Mouse (Mus musculus) midbrain, embryonic 14.5 days (tissue): Measurements from ENCODE around the gene Optn. TPM values are rescaled to one million over a fixed set of nuclear protein-coding genes. Genes with fewer than 3 reads are reported as not detected.

ENCODE experiments used
- ATAC-seq: fragments of 200-750 bp; cut with Nextera tagmentation; 2 replicates; pipeline ENCODE4 v1.8.0; 2017; ENCODE audit warnings: moderate number of reproducible peaks, moderate library complexity; ENCODE audit not compliant: low FRiP score, low TSS enrichment
- DNase-seq: peaks from one replicate; pipeline ENCODE4 v3.0.0-alpha.2; 2015
- H3K27ac ChIP-seq: fragments of 300-500 bp; sonication (generic); replicated peaks from 2 replicates; pipeline ENCODE4 v1.5.1; 2014; ENCODE audit warnings: mild to moderate bottlenecking, low read depth, low read length, moderate library complexity
- H3K27me3 ChIP-seq: fragments of 300-500 bp; sonication (generic); 2 replicates; pipeline ENCODE4 v1.6.1; 2014; ENCODE audit warnings: low read length, control low read depth, mixed read lengths; ENCODE audit not compliant: control insufficient read depth, insufficient read depth
- H3K36me3 ChIP-seq: fragments of 300-500 bp; sonication (generic); 2 replicates; pipeline ENCODE4 v1.6.1; 2014; ENCODE audit warnings: low read length, control low read depth; ENCODE audit not compliant: control insufficient read depth, insufficient read depth
- H3K4me1 ChIP-seq: fragments of 300-500 bp; sonication (generic); 2 replicates; pipeline ENCODE4 v1.6.1; 2014; ENCODE audit warnings: mild to moderate bottlenecking, antibody characterized with exemption, low read length, control low read depth; ENCODE audit not compliant: control insufficient read depth, insufficient read depth
- H3K4me2 ChIP-seq: fragments of 300-500 bp; sonication (generic); 2 replicates; pipeline ENCODE4 v1.6.1; 2014; ENCODE audit warnings: mild to moderate bottlenecking, low read length, moderate library complexity
- H3K4me3 ChIP-seq: fragments of 300-500 bp; sonication (generic); replicated peaks from 2 replicates; pipeline ENCODE4 v1.5.1; 2014; ENCODE audit warnings: low read depth, low read length
- H3K9ac ChIP-seq: fragments of 300-500 bp; sonication (generic); replicated peaks from 2 replicates; pipeline ENCODE4 v1.6.1; 2014; ENCODE audit warnings: mild to moderate bottlenecking, low read length, moderate library complexity
- H3K9me3 ChIP-seq: fragments of 300-500 bp; sonication (generic); 2 replicates; pipeline ENCODE4 v1.6.1; 2016; ENCODE audit warnings: low read length, control low read depth, mixed read lengths; ENCODE audit not compliant: control insufficient read depth
- WGBS: fragments of 180-500 bp; shearing (Covaris S2); extraction: QIAGEN DNeasy Blood & Tissue Kit; methylation state at CpG from one replicate; pipeline ENCODE4 v1.1.7; 2014; 5-methylcytosine and 5-hydroxymethylcytosine counted together
- polyA plus RNA-seq: library from polyadenylated mRNA; unstranded; fragments of >200 nt; fragmentation: Nextera tagmentation; extraction: Ambion mirVana; gene quantifications from 2 replicates; pipeline ENCODE4 v1.2.1, GENCODE M21; 2014

The Optn gene
- polyA plus RNA-seq, 1 experiment from 2014 or later: 13.6 TPM

DNA sequence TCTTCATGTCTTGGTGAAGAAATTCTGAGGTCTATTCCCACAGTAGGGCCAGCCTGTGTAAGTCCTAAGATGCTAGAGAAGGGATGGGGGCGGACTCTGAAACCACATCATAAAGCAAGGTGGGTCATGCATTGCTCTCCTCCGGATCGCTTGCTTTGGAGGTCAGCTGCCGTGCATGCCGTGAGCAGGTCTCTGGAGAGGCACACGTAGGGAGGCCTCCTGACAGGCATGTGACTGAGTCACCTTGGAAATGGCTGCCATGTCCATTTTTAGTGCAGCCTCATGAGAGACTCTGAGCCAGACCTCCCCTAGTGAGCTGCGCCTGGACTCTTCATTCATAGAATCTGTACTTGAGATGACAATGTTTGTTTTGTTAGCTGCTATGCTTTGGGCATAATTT lies 35.8 kb downstream of the Optn start:
- Histone ChIP-seq H3K27me3 (no peaks in the 10 kb centered on the region), H3K4me2 (no peak overlapping the region), H3K9ac (no peak overlapping the region), H3K36me3 (no peaks in the 10 kb centered on the region), H3K4me3 (no peak overlapping the region), H3K27ac (no peak overlapping the region), H3K9me3 (no peaks in the 10 kb centered on the region), H3K4me1 (no peaks in the 10 kb centered on the region)
- 89% methylated on average over 7 of the region's 7 CpGs for WGBS
- ATAC-seq (no peak), DNase-seq (no peak)

DNA sequence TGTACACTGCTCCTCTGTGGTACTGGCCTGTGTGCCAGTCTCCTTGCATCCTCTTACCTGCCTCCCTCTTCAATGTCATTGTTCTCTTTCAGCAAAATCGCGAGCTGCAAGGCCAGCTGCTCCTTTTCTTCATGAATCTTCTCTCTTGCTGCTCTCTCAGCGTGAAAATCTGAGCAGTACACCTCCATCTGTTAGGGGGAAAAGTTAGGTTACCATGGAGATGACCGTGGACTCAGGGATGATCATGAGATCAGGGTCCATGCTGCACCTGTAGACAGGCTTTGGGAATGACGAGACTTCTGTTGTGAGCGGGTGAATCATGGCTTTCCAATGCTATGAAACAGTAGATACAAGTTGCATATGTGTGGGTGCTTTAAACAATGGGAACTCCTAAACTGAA lies 36.8 kb downstream of the Optn start:
- no peak for ATAC-seq
- 57% methylated on average over 6 of the region's 6 CpGs for WGBS

DNA sequence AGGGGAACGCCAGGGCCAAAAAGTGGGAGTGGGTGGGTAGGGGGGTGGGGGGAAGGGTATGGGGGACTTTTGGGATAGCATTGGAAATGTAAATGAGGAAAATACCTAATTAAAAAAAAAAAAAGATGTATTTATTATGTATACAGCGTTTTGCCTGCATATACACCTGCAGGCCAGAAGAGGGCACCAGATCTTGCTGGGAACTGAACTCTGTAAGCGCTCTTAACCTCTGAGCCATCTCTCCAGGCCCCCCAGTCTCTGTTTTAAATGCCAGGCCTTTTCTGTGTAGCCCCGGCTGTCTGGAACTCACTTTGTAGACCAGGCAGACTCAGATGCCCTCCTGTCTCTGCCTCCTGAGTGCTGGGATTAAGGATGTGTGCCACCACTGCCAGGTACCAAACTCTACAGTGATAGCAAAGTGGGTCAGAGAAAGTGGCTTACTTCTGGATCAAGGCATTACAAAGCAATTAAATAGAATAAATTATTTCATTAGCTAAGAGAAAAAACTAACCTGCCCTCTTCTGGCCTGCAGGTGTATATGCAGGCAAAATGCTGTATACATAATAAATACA lies 38.6 kb downstream of the Optn start:
- 45% methylated on average over 3 of the region's 4 CpGs for WGBS
- no peak overlapping the region for H3K4me2 ChIP-seq
- H3K9me3 ChIP-seq: no peaks in the 10 kb centered on the region
- ATAC-seq (no peak), DNase-seq (no peak)
- H3K4me1 ChIP-seq: no peaks in the 10 kb centered on the region
- H3K36me3 ChIP-seq: no peaks in the 10 kb centered on the region
- no peak overlapping the region for H3K4me3 ChIP-seq
- no peak overlapping the region for H3K27ac ChIP-seq
- H3K9ac ChIP-seq: no peak overlapping the region
- H3K27me3 ChIP-seq: no peaks in the 10 kb centered on the region

More for the DNA sequence above, 36.8 kb downstream of the Optn start:
- no peaks in the 10 kb centered on the region for H3K36me3 ChIP-seq
- H3K9me3 ChIP-seq: no peaks in the 10 kb centered on the region
- H3K4me1 ChIP-seq: no peaks in the 10 kb centered on the region
- H3K27ac ChIP-seq: no peak overlapping the region
- DNase-seq: no peak
- H3K27me3 ChIP-seq: no peaks in the 10 kb centered on the region
- no peak overlapping the region for H3K4me3 ChIP-seq
- H3K9ac ChIP-seq: no peak overlapping the region
- H3K4me2 ChIP-seq: no peak overlapping the region

DNA sequence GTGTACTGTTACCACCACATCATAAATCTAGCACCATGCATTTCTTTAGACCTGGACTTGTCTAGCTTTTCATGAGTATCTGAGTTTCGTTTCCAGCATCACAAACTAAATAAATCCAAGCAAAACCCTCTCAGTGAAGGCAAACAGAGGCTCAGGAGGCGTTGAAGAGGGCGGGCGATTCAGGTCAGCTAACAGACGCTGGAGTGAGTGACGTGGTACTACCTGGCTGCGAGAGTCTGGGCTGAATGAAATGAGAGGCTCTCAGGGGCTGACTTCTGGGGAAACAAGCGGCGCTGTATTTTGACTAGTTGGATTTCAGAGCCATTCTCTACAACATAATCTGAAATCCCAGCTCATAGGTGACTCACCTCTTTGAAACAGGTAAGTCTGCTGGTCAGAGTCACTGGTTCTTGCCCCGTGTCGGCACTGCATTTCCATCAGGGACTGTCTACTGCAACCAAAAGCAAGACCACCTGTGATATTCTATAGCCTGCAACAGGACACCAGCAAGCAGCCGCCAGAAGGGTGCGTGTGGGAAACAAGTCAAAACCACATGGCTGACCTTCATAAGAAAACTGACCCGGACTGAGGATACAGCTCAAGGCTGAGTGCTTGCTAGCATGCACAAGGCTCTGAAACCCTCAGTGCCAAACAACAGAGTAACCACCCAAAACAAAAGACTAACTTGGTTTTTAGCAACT lies 40.0 kb downstream of the Optn start:
- Histone ChIP-seq H3K4me3 (no peak overlapping the region), H3K9ac (no peak overlapping the region), H3K9me3 (no peaks in the 10 kb centered on the region), H3K27me3 (no peaks in the 10 kb centered on the region), H3K27ac (no peak overlapping the region), H3K4me1 (no peaks in the 10 kb centered on the region), H3K36me3 (no peaks in the 10 kb centered on the region), H3K4me2 (no peak overlapping the region)
- ATAC-seq (no peak), DNase-seq (no peak)
- 89% methylated on average over 14 of the region's 14 CpGs for WGBS

DNA sequence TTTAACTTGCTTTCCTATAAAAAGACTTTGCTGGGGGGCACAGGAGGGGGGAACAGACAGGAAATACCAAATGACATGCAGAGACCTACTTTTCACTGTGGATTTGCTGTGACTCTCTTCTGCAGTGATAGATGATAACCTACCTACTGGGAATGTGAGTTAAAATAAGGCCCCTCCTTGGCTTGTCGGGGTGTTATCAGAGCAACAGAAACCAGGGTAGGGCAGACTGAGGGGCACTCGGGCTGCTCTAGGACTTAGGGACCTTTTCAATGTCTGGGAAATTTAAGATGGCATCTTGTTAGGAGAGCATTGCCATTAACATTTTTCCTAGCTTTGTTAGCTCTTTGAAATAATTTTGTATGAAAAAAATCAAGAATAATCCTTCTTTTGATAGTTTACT lies 40.6 kb downstream of the Optn start:
- DNase-seq (no peak), ATAC-seq (no peak)
- 86% methylated on average over 2 of the region's 2 CpGs for WGBS
- Histone ChIP-seq H3K9me3 (no peaks in the 10 kb centered on the region), H3K36me3 (no peaks in the 10 kb centered on the region), H3K4me1 (no peaks in the 10 kb centered on the region), H3K27me3 (no peaks in the 10 kb centered on the region), H3K4me3 (no peak overlapping the region), H3K27ac (no peak overlapping the region), H3K4me2 (no peak overlapping the region), H3K9ac (no peak overlapping the region)

DNA sequence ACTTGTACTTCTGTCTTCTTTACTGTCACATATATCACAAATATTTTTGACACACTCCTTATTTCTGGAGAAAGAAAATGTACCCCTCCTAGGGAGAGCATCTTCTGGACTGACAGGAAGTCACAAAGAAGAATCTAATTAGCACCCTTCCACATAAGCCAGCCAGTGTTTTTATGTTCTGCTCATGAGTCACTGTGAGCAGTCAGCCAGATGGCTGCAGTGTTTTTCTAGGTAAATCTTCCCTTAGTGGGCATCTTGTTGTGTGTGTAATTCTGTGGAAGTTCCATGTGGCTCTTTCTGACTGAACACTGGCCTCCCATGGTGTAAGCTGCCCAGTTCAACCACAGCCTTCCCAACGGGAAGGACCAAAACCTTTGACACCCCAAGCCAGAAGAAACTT lies 44.1 kb downstream of the Optn start:
- Histone ChIP-seq H3K36me3 (no peaks in the 10 kb centered on the region), H3K4me2 (no peak overlapping the region), H3K27me3 (no peaks in the 10 kb centered on the region), H3K4me1 (no peaks in the 10 kb centered on the region), H3K9me3 (no peaks in the 10 kb centered on the region), H3K4me3 (no peak overlapping the region), H3K9ac (no peak overlapping the region), H3K27ac (no peak overlapping the region)
- DNase-seq: no peak
- no peak for ATAC-seq
- 68% methylated on average over 1 of the region's 1 CpGs for WGBS

DNA sequence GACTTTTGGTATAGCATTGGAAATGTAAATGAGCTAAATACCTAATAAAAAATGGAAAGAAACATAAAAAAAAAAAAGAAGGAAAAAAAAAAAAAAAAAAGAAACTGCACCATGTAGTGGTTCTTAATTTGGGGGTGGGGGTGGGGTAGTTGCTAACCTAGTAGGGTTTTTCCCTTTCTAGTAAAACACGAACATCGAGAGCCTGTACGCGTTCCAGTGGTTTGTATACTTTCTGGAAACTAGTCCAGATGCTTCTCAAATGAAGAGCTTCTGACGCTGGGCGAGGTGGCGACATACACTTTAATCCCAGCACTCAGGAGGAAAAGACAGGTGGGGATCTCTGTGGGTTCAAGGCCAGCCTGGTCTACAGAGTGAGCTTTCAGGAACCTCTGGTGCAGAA lies 46.9 kb downstream of the Optn start:
- no peaks in the 10 kb centered on the region for H3K9me3 ChIP-seq
- H3K27me3 ChIP-seq: no peaks in the 10 kb centered on the region
- no peak overlapping the region for H3K27ac ChIP-seq
- H3K9ac ChIP-seq: no peak overlapping the region
- no peaks in the 10 kb centered on the region for H3K4me1 ChIP-seq
- ATAC-seq (no peak), DNase-seq (no peak)
- H3K36me3 ChIP-seq: no peaks in the 10 kb centered on the region
- H3K4me3 ChIP-seq: no peak overlapping the region
- H3K4me2 ChIP-seq: no peak overlapping the region
- WGBS: 93% methylated on average over 7 of the region's 7 CpGs

DNA sequence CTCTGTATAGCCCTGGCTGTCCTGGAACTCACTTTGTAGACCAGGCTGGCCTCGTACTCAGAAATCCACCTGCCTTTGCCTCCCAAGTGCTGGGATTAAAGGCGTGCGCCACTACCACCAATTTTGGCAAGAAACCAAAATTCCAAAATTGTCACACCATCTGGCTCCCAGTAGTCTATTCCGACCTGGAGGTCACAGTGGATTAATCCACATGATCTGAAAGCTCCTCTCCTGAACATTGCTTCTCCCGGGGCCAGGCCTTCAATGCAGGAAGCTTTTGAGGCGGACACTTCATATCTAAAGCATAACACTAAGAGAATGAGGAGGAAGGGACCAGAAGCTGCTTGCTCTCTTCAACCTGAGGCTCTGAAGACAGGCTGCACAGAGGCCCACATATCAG lies 48.3 kb downstream of the Optn start:
- no peak overlapping the region for H3K4me2 ChIP-seq
- no peaks in the 10 kb centered on the region for H3K36me3 ChIP-seq
- no peak overlapping the region for H3K9ac ChIP-seq
- 89% methylated on average over 6 of the region's 6 CpGs for WGBS
- no peaks in the 10 kb centered on the region for H3K4me1 ChIP-seq
- H3K9me3 ChIP-seq: no peaks in the 10 kb centered on the region
- no peak overlapping the region for H3K4me3 ChIP-seq
- ATAC-seq: no peak
- no peak for DNase-seq
- no peak overlapping the region for H3K27ac ChIP-seq
- H3K27me3 ChIP-seq: no peaks in the 10 kb centered on the region

DNA sequence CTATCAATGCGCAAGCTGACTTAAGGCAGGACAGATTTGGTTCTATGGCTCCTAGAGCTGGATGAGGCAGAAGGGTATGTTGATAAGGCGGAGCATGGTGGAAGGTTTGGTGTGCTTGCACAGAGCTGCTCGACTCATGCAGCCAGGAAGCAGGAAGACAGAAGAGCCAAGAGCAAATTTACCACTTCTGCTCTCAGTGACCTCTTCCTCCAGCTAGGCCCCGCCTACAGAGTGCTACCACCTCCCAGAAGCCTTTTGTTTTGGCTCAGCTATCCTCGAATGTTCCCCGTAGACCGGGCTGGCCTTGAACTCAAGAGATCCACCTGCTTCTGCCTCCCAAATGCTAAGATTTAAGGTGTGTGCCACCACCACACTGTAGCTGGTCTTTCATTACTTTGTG lies 49.2 kb downstream of the Optn start:
- DNase-seq (no peak), ATAC-seq (no peak)
- no peaks in the 10 kb centered on the region for H3K9me3 ChIP-seq

More for the DNA sequence above, 49.2 kb downstream of the Optn start:
- WGBS: 76% methylated on average over 7 of the region's 7 CpGs
- Histone ChIP-seq H3K4me3 (no peak overlapping the region), H3K4me2 (no peak overlapping the region), H3K36me3 (no peaks in the 10 kb centered on the region), H3K4me1 (no peaks in the 10 kb centered on the region), H3K27me3 (no peaks in the 10 kb centered on the region), H3K9ac (no peak overlapping the region), H3K27ac (no peak overlapping the region)
